ENCODE assay signal across 7 mouse cellular contexts in genomic region chr1:164248465-164249331, GRCm38 (mm10). TPM values are rescaled to one million over a fixed set of nuclear protein-coding genes. Genes with fewer than 3 reads are reported as not detected.
DNase-seq lines count a peak whose midpoint lies in the region; ATAC-seq lines count a peak whose summit lies in the region.

Gene Slc19a2, plus strand, starts transcription at chr1:164249046.

- peak within 1 kb of the TSS; percentile 80 for H3K27ac ChIP-seq in intestine, embryonic 16.5 days (ENCODE audit: low read length)
- H3K27ac ChIP-seq in midbrain, embryonic 11.5 days (ENCODE audit: low read depth, low read length): peak within 1 kb of the TSS; percentile 25

- peaks cover 18% of the 10 kb centered on the region for H3K4me1 ChIP-seq in intestine, embryonic 16.5 days (ENCODE audit: control insufficient read depth, insufficient read depth, low read length)
- peaks cover 12% of the 10 kb centered on the region for H3K4me1 ChIP-seq in midbrain, embryonic 11.5 days (ENCODE audit: control insufficient read depth, insufficient read depth, low read length)

- no peaks in the 10 kb centered on the region for H3K9me3 ChIP-seq in intestine, embryonic 16.5 days (ENCODE audit: control insufficient read depth, low read length)
- no peaks in the 10 kb centered on the region for H3K9me3 ChIP-seq in midbrain, embryonic 11.5 days (ENCODE audit: control insufficient read depth, low read length)

- DNase-seq in adrenal gland, adult 8-10 months: peak; percentile 97
- peak; percentile 100 for DNase-seq in embryo, embryonic 9.5 days (ENCODE audit: extremely low spot score)
- peak; percentile 98 to 99 for DNase-seq in gastrocnemius, postnatal 4 days (ENCODE audit: low spot score in 2 of 2)
- DNase-seq in left cerebral cortex, postnatal 36 days (ENCODE audit: low spot score in 2 of 2): peak; percentile 96 to 97
- DNase-seq in midbrain, embryonic 11.5 days (ENCODE audit: low spot score, missing footprints): peak; percentile 99
- peak; percentile 98 for DNase-seq in skeletal muscle tissue, adult 2 months (ENCODE audit: low read depth, low spot score)

- intact Hi-C loops in left cerebral cortex, postnatal 36 days (cut with DNase I): loop anchor here (2.0 kb wide), 1 partner anchor 26 kb away; the partner anchor contains the start of gene Ccdc181

- H3K36me3 ChIP-seq in intestine, embryonic 16.5 days (ENCODE audit: control insufficient read depth, insufficient read depth, low read length): no peaks in the 10 kb centered on the region
- H3K36me3 ChIP-seq in midbrain, embryonic 11.5 days (ENCODE audit: control insufficient read depth, insufficient read depth, low read length): no peaks in the 10 kb centered on the region

- peak within 1 kb of the TSS; percentile 85 for H3K4me3 ChIP-seq in intestine, embryonic 16.5 days (ENCODE audit: low read length)
- H3K4me3 ChIP-seq in midbrain, embryonic 11.5 days (ENCODE audit: low read depth, low read length): peak within 1 kb of the TSS; percentile 63

- no peaks in the 10 kb centered on the region for H3K27me3 ChIP-seq in intestine, embryonic 16.5 days (replicated peaks; ENCODE audit: control insufficient read depth, insufficient read depth, low read length)
- H3K27me3 ChIP-seq in midbrain, embryonic 11.5 days (ENCODE audit: control insufficient read depth, insufficient read depth, low read length): peaks cover 2% of the 10 kb centered on the region; the same call in 1 of the 2 replicates

- peak within 1 kb of the TSS; percentile 82 for H3K9ac ChIP-seq in intestine, embryonic 16.5 days (ENCODE audit: low read depth, low read length)
- H3K9ac ChIP-seq in midbrain, embryonic 11.5 days (ENCODE audit: low read length): peak within 1 kb of the TSS; percentile 69

- ATAC-seq in intestine, embryonic 16.5 days: peak; percentile 96
- ATAC-seq in midbrain, embryonic 11.5 days (ENCODE audit: low FRiP score): peak; percentile 98

- under 1% methylated on average over 70 of the region's 79 CpGs for WGBS in intestine, embryonic 16.5 days
- under 1% methylated on average over 78 of the region's 79 CpGs for WGBS in midbrain, embryonic 11.5 days

- H3K4me2 ChIP-seq in intestine, embryonic 16.5 days (ENCODE audit: low read depth, low read length): peak within 1 kb of the TSS; percentile 85
- peak within 1 kb of the TSS; percentile 80 for H3K4me2 ChIP-seq in midbrain, embryonic 11.5 days

RNA-seq across cellular contexts. Expression of gene Slc19a2, which starts in this region (rescaled TPM):
- total RNA-seq in adrenal gland, adult 8-10 months (2022): 10 to 100 TPM; 26.5 to 34.7 (median 32.3) TPM
- total RNA-seq in gastrocnemius, postnatal 4 days (2021): 1 to 10 TPM; 2.7 to 2.9 TPM
- polyA plus RNA-seq in intestine, embryonic 16.5 days (2015; fragmentation: Nextera tagmentation; extraction: Ambion mirVana): 10.9 and 11.3 TPM in 2 replicates
- total RNA-seq in left cerebral cortex, postnatal 36 days (2021): 10 to 100 TPM; 12.8 to 13.5 TPM
- polyA plus RNA-seq in midbrain, embryonic 11.5 days (2014; fragmentation: Nextera tagmentation; extraction: Ambion mirVana): 11.1 and 14.1 TPM in 2 replicates

Comparison
In these comparisons a context has a peak if more than half of its experiments do, and no peak if none do; other contexts are left out.
1. Peak in every context shown above with its lines: DNase-seq, ATAC-seq, H3K4me3 ChIP-seq and H3K27ac ChIP-seq.